Mouse (Mus musculus) embryonic stem cell, embryonic (primary cell): ENCODE measurements around the gene Akr1c13.

ENCODE experiments used
- CTCF ChIA-PET, 4 experiments: fragments of 300-600 bp in 2 of 4; fragments of 350-600 bp in 2 of 4; sonication (Branson Sonifier 250); formaldehyde crosslinking; loops; one replicate each; lab custom pipeline; 2022; ENCODE audit warnings: inconsistent platforms in 2 of 4; lab: Charles Lee
- POLR2A ChIA-PET, 4 experiments: fragments of 300-600 bp in 2 of 4; fragments of 350-600 bp in 2 of 4; sonication (Branson Sonifier 250); formaldehyde crosslinking; loops; one replicate each; lab custom pipeline; 2022; ENCODE audit warnings: antibody characterized with exemption in 4 of 4, inconsistent platforms in 1 of 4; lab: Charles Lee

Akr1c13 gene

GRCm38 (mm10) chr13:4230841-4231623 is 40.1 kb downstream of the Akr1c13 start:
- ChIA-PET CTCF (no interaction called here), POLR2A (no interaction called here)

DNA sequence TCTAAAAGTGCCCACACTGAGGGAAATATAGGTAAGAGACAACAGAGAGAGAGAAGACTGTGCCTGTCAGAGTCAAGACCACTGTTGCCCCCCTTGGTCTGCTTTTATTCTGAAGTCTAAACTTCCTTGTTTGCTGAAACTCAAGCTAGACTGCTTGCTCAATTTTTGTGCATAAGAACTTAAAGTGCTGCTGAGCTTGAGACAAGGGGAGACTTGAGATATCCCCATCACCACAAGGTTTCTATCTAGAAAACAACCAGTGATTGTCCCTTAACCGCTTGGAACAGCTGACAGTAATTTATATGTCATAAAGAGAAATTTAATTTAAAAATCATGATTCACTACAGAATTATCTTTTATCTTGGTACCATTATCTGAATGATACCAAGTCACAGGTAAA is 42.2 kb downstream of the Akr1c13 start:
- CTCF ChIA-PET, result no interaction called here
- POLR2A ChIA-PET, result no interaction called here

DNA sequence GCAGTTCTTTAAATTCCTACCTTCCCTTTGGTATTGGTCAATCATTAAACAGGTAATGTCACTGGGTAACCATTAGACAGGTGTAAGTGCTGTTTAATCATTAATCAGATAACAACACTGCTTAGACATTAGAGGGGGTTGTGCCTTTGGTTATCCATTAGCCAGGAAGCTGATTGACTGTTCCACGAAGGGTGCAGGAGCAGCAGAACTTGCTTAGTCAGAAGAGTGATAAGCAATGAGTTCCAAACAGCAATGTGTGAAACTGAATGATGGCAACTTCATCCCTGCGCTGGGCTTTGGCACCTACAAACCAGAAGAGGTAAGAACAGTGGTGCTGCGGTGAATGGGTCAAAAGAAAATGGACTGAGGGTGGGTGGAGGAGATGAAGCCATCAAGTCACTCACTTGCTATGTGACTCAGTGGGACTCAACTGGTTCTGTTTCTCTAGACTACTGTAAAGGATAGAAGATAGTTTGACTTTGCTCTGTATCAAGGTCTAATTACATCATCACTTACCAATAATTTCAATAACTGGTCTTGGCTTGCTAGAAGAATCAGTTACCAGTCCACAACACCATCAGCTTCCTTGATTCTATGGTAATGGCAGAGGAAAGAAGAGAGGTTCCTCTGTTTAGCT is 42.7 kb downstream of the Akr1c13 start:
- POLR2A ChIA-PET, result no interaction called here
- CTCF ChIA-PET, result no interaction called here

GRCm38 (mm10) chr13:4244861-4245559 is 54.1 kb downstream of the Akr1c13 start:
- CTCF ChIA-PET, result interaction anchor here in 1 of 4 experiments (0.7 kb wide), 1 partner anchor 111 kb away, joined by 8 read pairs; no protein-coding TSS in a partner anchor
- POLR2A ChIA-PET, result interaction anchor here in 1 of 4 experiments (0.6 kb wide), 1 partner anchor 285 kb away, joined by 3 read pairs; no protein-coding TSS in a partner anchor

GRCm38 (mm10) chr13:4249347-4249746 is 58.4 kb downstream of the Akr1c13 start:
- CTCF ChIA-PET, result interaction anchor here in 1 of 4 experiments (0.7 kb wide), 1 partner anchor 153 kb away, joined by 3 read pairs; no protein-coding TSS in a partner anchor

More at GRCm38 (mm10) chr13:4249347-4249746, 58.4 kb downstream of the Akr1c13 start:
- POLR2A ChIA-PET, result no interaction called here
